Mouse (Mus musculus): ENCODE results near the gene Actrt1.

The Actrt1 gene

GRCm38 (mm10) chrX:46328707-46329106 lies at the start of gene Actrt1:
TSS of gene Actrt1 (plus strand) at chrX:46329007.
- DNase-seq (ENCODE audit: extremely low spot score), result no peak

- DNase-seq (ENCODE audit: extremely low spot score), result no peak
Observed at GRCm38 (mm10) chrX:46331463-46332115, 2.8 kb downstream of the Actrt1 start.

Data from embryo, embryonic 9.5 days (tissue).